Mouse (Mus musculus): ENCODE results near the gene Ndc80.

DNA sequence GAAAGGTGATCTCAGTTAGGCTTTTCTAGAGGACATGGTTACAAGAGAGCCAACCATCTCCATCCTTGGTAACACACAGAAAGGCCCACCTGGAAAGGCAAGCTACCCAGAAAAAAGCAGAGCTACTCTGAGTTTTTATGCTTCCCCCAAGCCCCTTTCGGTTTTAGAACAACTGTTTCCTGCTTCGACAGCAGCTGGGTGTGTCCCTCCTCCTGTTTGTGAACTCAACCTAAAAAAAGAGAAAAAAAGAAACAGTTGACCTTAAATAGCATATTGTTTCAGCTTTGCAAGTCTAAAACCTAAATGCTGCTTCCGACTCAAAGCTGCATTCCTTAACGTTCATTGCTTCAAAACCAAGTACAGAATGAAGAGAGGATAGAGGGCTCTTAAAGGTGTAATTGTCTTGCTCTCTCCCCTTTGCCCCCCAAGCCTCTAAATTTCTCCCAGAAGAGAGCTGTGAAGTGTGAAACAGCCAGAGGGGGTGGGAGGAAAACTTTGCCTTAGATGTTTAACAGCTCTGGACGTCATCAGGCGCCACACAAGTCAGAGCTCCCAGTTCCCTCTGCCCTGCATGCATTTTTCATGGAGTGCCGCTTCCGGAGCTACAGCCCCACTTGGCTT is 40.3 kb downstream of the Ndc80 start:
- no peak for TF ChIP-seq CTCF (conservative IDR thresholded peaks at IDR 0.05; ENCODE audit: low read length)
- no peak for TF ChIP-seq POU5F1 (IDR thresholded peaks at IDR 0.05; ENCODE audit: borderline replicate concordance, low read length)
